Mouse (Mus musculus): Measurements from ENCODE around the gene Rassf8. TPM values are rescaled to one million over a fixed set of nuclear protein-coding genes. Genes with fewer than 3 reads are reported as not detected.

The Rassf8 gene
- polyA plus RNA-seq, 1 experiment from 2014 or later, result 4.3 TPM

DNA sequence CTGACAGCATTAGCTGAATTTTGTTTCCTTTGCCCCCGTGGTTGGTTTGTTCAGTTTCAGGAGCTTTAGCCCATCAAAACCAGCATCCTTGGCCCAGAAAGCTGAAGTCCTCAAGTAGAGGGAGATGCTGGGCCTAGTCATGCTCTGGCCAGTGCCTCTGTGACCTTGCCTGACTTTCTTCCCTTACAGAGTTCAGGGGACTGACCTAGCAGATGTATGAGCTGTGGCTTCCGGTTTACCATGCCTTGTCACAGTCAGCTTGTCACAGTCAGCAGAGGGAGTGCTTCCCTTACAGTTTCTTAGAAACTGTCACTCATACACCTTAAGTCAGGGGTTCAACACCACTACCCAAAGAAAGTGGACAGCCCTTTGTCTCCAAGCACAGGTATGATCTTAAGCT is 113.8 kb downstream of the Rassf8 start:
- H3K4me1 ChIP-seq (replicated peaks; ENCODE audit: control insufficient read depth, insufficient read depth, low read length), result peaks cover 13% of the 10 kb centered on the region

DNA sequence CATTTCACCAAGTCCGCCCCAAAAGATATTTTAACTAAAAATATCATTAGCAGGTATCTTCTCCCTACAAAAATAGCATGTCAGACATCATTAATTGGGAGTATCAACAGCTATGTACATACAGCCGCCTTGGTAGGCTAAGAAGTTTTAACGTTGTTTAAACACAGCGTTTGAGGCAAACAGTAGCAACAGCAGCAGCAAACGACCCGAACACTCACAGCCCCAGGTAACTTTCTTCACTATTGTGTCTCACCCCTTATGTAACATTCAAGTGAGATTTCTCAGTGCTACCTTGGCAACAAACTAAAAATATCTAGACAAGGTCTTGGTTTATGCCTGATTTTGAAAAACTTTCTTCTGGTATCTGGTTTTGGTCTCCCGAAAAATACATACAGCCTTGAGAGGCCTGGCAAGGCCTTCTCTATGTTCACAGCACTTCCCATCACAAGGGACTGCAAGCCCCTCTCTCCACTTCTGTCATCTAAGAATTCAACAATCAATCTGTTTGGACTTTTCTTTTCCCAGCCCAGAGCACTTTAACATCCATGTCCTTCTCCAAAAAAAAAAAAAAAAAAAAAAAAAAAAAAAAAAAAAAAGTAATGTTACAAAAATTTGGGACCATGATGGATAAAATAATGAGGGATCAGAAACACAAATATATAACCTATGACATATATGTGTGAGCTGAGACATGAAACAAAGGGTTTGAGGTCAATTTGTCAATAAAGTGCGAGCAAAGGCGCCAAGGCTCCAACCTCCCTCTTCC is 115.1 kb downstream of the Rassf8 start:
- H3K27me3 ChIP-seq (ENCODE audit: control insufficient read depth, insufficient read depth, low read length), result peaks cover 35% of the 10 kb centered on the region
- H3K4me2 ChIP-seq (ENCODE audit: low read depth, low read length, severe bottlenecking), result no peak overlapping the region
- H3K9ac ChIP-seq (ENCODE audit: low read length), result no peak overlapping the region
- H3K36me3 ChIP-seq (ENCODE audit: control insufficient read depth, insufficient read depth, low read length), result no peaks in the 10 kb centered on the region
- H3K27ac ChIP-seq (ENCODE audit: low read depth, low read length), result no peak overlapping the region
- H3K4me1 ChIP-seq (replicated peaks; ENCODE audit: control insufficient read depth, insufficient read depth, low read length), result peaks cover 11% of the 10 kb centered on the region; the same call in 1 of the 2 replicates
- ATAC-seq (replicated peaks; ENCODE audit: low FRiP score), result no peak
- 71% methylated on average over 9 of the region's 9 CpGs for WGBS
- 0 out of 2 replicates have a peak overlapping the region, but pooled peaks have one; percentile 52 for H3K4me3 ChIP-seq (ENCODE audit: low read depth, low read length)
- H3K9me3 ChIP-seq (ENCODE audit: control insufficient read depth, low read length), result no peaks in the 10 kb centered on the region
- DNase-seq (ENCODE audit: low spot score), result no peak

More for the DNA sequence above, 113.8 kb downstream of the Rassf8 start:
- Histone ChIP-seq H3K4me3 (ENCODE audit: low read depth, low read length) (no peak overlapping the region), H3K4me2 (ENCODE audit: low read depth, low read length, severe bottlenecking) (no peak overlapping the region), H3K9me3 (ENCODE audit: control insufficient read depth, low read length) (no peaks in the 10 kb centered on the region), H3K27me3 (ENCODE audit: control insufficient read depth, insufficient read depth, low read length) (peaks cover 30% of the 10 kb centered on the region), H3K36me3 (ENCODE audit: control insufficient read depth, insufficient read depth, low read length) (no peaks in the 10 kb centered on the region), H3K27ac (ENCODE audit: low read depth, low read length) (no peak overlapping the region), H3K9ac (ENCODE audit: low read length) (no peak overlapping the region)
- ATAC-seq (replicated peaks; ENCODE audit: low FRiP score) (no peak), DNase-seq (ENCODE audit: low spot score) (no peak)
- WGBS, result 60% methylated on average over 2 of the region's 2 CpGs

DNA sequence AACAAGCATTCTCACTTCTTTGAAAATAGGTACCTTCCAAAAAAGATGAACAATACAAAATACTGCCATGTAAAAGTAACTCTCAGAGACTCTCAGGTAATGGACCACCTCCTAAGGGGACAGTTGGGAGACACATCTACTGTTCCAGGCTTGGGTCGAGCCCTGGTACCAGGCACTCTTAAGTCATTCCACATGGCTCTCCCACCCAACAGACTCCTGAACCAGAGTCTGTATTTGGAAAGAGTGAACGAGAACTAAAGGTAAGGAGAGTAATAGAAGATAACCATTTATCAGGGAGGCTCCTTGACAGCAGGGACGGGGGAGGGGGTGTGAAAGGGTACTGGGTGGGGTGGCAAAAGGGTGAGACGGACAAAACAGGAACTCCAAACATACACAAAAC is 115.8 kb downstream of the Rassf8 start:
- Histone ChIP-seq H3K27ac (ENCODE audit: low read depth, low read length) (no peak overlapping the region), H3K36me3 (ENCODE audit: control insufficient read depth, insufficient read depth, low read length) (no peaks in the 10 kb centered on the region), H3K9ac (ENCODE audit: low read length) (peak overlapping the region; percentile 62), H3K4me3 (ENCODE audit: low read depth, low read length) (peak overlapping the region; percentile 52), H3K27me3 (ENCODE audit: control insufficient read depth, insufficient read depth, low read length) (peaks cover 35% of the 10 kb centered on the region), H3K9me3 (ENCODE audit: control insufficient read depth, low read length) (no peaks in the 10 kb centered on the region), H3K4me2 (ENCODE audit: low read depth, low read length, severe bottlenecking) (peak overlapping the region; percentile 99), H3K4me1 (replicated peaks; ENCODE audit: control insufficient read depth, insufficient read depth, low read length) (peaks cover 11% of the 10 kb centered on the region; the same call in 1 of the 2 replicates)
- ATAC-seq (replicated peaks; ENCODE audit: low FRiP score), result no peak
- no peak for DNase-seq (ENCODE audit: low spot score)
- 16% methylated on average over 4 of the region's 4 CpGs for WGBS

DNA sequence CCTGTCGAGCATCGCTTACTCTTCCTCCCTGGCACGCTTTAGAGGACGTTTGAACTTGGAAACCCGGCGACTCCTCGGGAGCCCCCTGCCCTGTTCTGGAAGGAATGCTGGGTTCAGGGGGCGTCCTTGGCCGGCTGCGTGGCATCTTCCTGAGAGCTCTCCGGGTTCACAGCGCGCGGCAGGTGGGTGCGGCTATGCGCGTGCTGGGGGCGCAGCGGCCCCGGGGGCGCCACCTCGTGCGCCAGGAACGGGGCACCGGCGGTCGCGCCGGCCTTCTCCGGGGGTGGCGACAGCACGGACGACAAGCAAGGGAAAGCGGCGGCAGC is 116.2 kb downstream of the Rassf8 start:
- H3K9me3 ChIP-seq (ENCODE audit: control insufficient read depth, low read length), result no peaks in the 10 kb centered on the region
- no peak for DNase-seq (ENCODE audit: low spot score)
- under 1% methylated on average over 35 of the region's 35 CpGs for WGBS
- peak overlapping the region; percentile 99 for H3K4me2 ChIP-seq (ENCODE audit: low read depth, low read length, severe bottlenecking)
- peaks cover 35% of the 10 kb centered on the region for H3K27me3 ChIP-seq (ENCODE audit: control insufficient read depth, insufficient read depth, low read length)
- H3K4me1 ChIP-seq (replicated peaks; ENCODE audit: control insufficient read depth, insufficient read depth, low read length), result peaks cover 11% of the 10 kb centered on the region; the same call in 1 of the 2 replicates
- peak overlapping the region; percentile 52 for H3K4me3 ChIP-seq (ENCODE audit: low read depth, low read length)
- no peaks in the 10 kb centered on the region for H3K36me3 ChIP-seq (ENCODE audit: control insufficient read depth, insufficient read depth, low read length)
- H3K27ac ChIP-seq (ENCODE audit: low read depth, low read length), result no peak overlapping the region
- H3K9ac ChIP-seq (ENCODE audit: low read length), result peak overlapping the region; percentile 62
- 0 out of 2 replicates have a peak, but pooled peaks have one; percentile 1 for ATAC-seq (replicated peaks; ENCODE audit: low FRiP score)

DNA sequence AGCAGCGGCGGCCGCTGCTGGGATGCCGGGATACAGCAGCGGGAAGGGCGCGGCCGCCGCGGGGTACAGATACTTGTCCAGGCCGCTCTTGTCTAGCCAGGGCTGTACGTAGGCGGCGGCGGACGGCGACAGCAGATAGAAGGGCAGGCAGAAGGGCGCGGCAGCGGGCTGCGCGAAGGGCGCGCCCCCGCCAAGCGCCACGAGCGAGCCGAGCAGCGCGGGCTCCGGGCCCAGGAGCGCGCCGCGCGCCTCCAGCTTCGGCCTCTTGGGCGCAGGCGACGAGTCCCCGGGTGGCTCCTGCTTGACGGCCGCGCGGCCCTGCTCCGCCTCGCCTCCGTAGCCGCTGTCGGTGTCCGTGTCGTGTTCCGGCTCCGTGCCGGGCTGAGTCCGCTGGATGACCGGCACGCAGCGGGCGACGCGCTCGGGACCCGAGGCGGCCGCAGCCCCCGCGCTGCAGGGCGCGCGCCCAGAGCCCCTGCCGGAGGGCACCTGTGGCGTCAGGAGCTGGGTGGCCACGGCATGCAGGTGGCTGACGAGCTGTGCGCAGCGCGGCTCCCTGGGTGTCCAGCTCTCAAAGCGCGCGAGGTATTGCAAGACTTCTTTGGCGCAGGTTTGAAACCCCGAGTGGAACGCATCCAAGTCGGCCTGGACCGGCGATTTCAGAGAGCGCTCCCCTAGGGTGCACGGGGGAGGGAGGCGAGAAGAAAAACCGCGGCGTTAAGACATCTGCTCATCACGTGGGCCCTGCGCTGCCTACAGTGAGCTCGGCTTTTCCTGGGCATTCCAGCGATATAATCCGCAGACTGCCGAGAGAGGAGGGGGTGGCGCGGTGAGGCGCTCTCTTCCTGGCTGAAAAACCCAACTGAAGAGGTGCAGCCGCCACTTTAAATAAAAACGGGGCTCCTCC is 116.8 kb downstream of the Rassf8 start:
- Histone ChIP-seq H3K4me2 (ENCODE audit: low read depth, low read length, severe bottlenecking) (peak overlapping the region; percentile 99), H3K27me3 (ENCODE audit: control insufficient read depth, insufficient read depth, low read length) (peaks cover 35% of the 10 kb centered on the region), H3K36me3 (ENCODE audit: control insufficient read depth, insufficient read depth, low read length) (no peaks in the 10 kb centered on the region), H3K9ac (ENCODE audit: low read length) (peak overlapping the region; percentile 62), H3K27ac (ENCODE audit: low read depth, low read length) (no peak overlapping the region), H3K4me1 (replicated peaks; ENCODE audit: control insufficient read depth, insufficient read depth, low read length) (peaks cover 11% of the 10 kb centered on the region; the same call in 1 of the 2 replicates), H3K4me3 (ENCODE audit: low read depth, low read length) (peak overlapping the region; percentile 52), H3K9me3 (ENCODE audit: control insufficient read depth, low read length) (no peaks in the 10 kb centered on the region)
- under 1% methylated on average over 103 of the region's 105 CpGs for WGBS
- ATAC-seq (replicated peaks; ENCODE audit: low FRiP score), result peak; percentile 66
- DNase-seq (ENCODE audit: low spot score), result peak; percentile 81

DNA sequence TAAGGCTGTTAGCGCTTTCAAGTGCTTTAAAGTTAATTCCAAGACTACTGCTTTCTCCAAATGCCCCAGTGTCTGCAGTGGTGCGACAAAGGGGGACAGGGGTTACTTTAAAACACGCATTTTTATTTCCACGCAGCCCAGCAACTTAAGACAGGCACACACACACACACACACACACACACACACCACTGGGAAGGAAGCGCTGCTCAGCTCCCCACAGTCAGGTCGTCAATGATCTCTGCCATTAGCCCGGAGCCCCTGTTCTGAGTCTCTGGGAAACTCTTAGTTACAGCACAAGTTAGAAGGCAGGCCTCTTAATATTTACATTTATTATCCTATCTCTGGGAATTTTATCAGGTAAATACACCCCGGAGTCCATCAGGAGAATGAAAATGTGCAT is 117.6 kb downstream of the Rassf8 start:
- H3K9ac ChIP-seq (ENCODE audit: low read length), result no peak overlapping the region; the same call in 1 of the 2 replicates
- no peak overlapping the region for H3K27ac ChIP-seq (ENCODE audit: low read depth, low read length)
- DNase-seq (ENCODE audit: low spot score) (no peak), ATAC-seq (replicated peaks; ENCODE audit: low FRiP score) (no peak)
- WGBS, result 2% methylated on average over 8 of the region's 8 CpGs
- H3K9me3 ChIP-seq (ENCODE audit: control insufficient read depth, low read length), result no peaks in the 10 kb centered on the region
- H3K4me3 ChIP-seq (ENCODE audit: low read depth, low read length), result peak overlapping the region; percentile 52
- H3K27me3 ChIP-seq (ENCODE audit: control insufficient read depth, insufficient read depth, low read length), result peaks cover 35% of the 10 kb centered on the region
- H3K36me3 ChIP-seq (ENCODE audit: control insufficient read depth, insufficient read depth, low read length), result no peaks in the 10 kb centered on the region
- H3K4me2 ChIP-seq (ENCODE audit: low read depth, low read length, severe bottlenecking), result peak overlapping the region; percentile 99
- H3K4me1 ChIP-seq (replicated peaks; ENCODE audit: control insufficient read depth, insufficient read depth, low read length), result peaks cover 11% of the 10 kb centered on the region; the same call in 1 of the 2 replicates

DNA sequence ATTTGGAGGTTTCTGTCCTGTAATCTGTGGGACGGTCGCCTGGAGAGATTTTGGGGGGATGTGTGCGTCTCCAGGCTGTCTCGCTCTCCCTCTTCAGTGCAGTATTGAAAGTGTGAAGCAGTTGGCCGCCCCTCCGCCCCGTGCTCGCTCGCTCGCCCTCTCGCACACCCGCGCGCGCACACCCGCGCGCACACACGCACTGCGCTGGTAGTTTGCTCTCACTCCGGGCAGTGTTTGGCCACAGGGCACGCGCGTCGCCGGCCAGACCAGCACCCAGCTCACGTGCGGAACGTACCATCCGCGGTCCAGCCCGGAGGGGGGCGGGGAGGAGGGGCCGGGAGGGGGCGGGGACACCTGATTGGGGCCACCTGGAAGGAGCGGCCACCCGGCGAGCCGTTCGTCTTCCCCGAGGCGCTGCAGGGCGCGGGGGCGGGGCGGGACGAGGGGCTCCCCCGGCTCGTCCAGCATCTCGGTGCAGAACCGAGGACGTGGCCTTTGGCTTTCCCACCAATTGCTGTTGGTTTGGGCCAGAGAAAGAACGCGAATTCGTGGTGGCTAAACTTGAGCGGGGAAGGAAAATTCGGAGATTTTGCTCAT is 118.8 kb downstream of the Rassf8 start, which contains the start of gene Bhlhe41:
Bhlhe41 (minus strand) TSS at position 270 of the 597 bp plus-strand sequence.
- peak; percentile 89 for DNase-seq (ENCODE audit: low spot score)
- peak within 1 kb of the TSS; percentile 99 for H3K4me2 ChIP-seq (ENCODE audit: low read depth, low read length, severe bottlenecking)

More for the DNA sequence above, 118.8 kb downstream of the Rassf8 start, which contains the start of gene Bhlhe41:
- peaks cover 35% of the 10 kb centered on the region for H3K27me3 ChIP-seq (ENCODE audit: control insufficient read depth, insufficient read depth, low read length)
- peak within 1 kb of the TSS; percentile 50 for H3K9ac ChIP-seq (ENCODE audit: low read length)
- peaks cover 11% of the 10 kb centered on the region; the same call in 1 of the 2 replicates for H3K4me1 ChIP-seq (replicated peaks; ENCODE audit: control insufficient read depth, insufficient read depth, low read length)
- peak within 1 kb of the TSS; percentile 47 for H3K4me3 ChIP-seq (ENCODE audit: low read depth, low read length)
- H3K36me3 ChIP-seq (ENCODE audit: control insufficient read depth, insufficient read depth, low read length), result no peaks in the 10 kb centered on the region
- under 1% methylated on average over 50 of the region's 57 CpGs for WGBS
- ATAC-seq (replicated peaks; ENCODE audit: low FRiP score), result peak; percentile 51
- no peak within 1 kb of the TSS for H3K27ac ChIP-seq (ENCODE audit: low read depth, low read length)
- no peaks in the 10 kb centered on the region for H3K9me3 ChIP-seq (ENCODE audit: control insufficient read depth, low read length)
